Mouse (Mus musculus): ENCODE measurements around the gene 9030612E09Rik. TPM values are rescaled to one million over a fixed set of nuclear protein-coding genes. Genes with fewer than 3 reads are reported as not detected.

The 9030612E09Rik gene
- polyA plus RNA-seq, 1 experiment from 2014 or later, result 2.4 TPM

- Histone ChIP-seq H3K9me3 (ENCODE audit: control insufficient read depth, low read length) (no peaks in the 10 kb centered on the region), H3K27ac (replicated peaks; ENCODE audit: low read depth, low read length) (no peak overlapping the region), H3K27me3 (ENCODE audit: control insufficient read depth, insufficient read depth, low read length) (no peaks in the 10 kb centered on the region), H3K9ac (replicated peaks; ENCODE audit: low read length) (no peak overlapping the region), H3K4me2 (ENCODE audit: low read length) (no peak overlapping the region), H3K4me1 (ENCODE audit: control insufficient read depth, insufficient read depth, low read length) (peaks cover 13% of the 10 kb centered on the region), H3K36me3 (ENCODE audit: control insufficient read depth, insufficient read depth, low read length) (peaks cover 18% of the 10 kb centered on the region), H3K4me3 (replicated peaks; ENCODE audit: low read depth, low read length) (no peak overlapping the region)
- no peak for ATAC-seq (ENCODE audit: low FRiP score, low TSS enrichment)
- WGBS, result 72% methylated on average over 5 of the region's 5 CpGs
- no peak for DNase-seq
Observed at GRCm38 (mm10) chr10:43159333-43159732, 15.2 kb upstream of the 9030612E09Rik start.

GRCm38 (mm10) chr10:43162318-43162717 is 12.2 kb upstream of the 9030612E09Rik start:
- Histone ChIP-seq H3K4me2 (ENCODE audit: low read length) (0 out of 2 replicates have a peak overlapping the region, but pooled peaks have one; percentile 1), H3K4me3 (replicated peaks; ENCODE audit: low read depth, low read length) (no peak overlapping the region), H3K36me3 (ENCODE audit: control insufficient read depth, insufficient read depth, low read length) (peaks cover 18% of the 10 kb centered on the region), H3K4me1 (ENCODE audit: control insufficient read depth, insufficient read depth, low read length) (no peaks in the 10 kb centered on the region; the same call in 1 of the 2 replicates), H3K9ac (replicated peaks; ENCODE audit: low read length) (no peak overlapping the region), H3K27me3 (ENCODE audit: control insufficient read depth, insufficient read depth, low read length) (no peaks in the 10 kb centered on the region), H3K9me3 (ENCODE audit: control insufficient read depth, low read length) (no peaks in the 10 kb centered on the region), H3K27ac (replicated peaks; ENCODE audit: low read depth, low read length) (0 out of 2 replicates have a peak overlapping the region, but pooled peaks have one; percentile 15)
- WGBS, result 44% methylated on average over 12 of the region's 12 CpGs
- ATAC-seq (ENCODE audit: low FRiP score, low TSS enrichment) (0 out of 2 replicates have a peak, but pooled peaks have one; percentile 27), DNase-seq (peak; percentile 67)

GRCm38 (mm10) chr10:43164406-43164805 is 10.1 kb upstream of the 9030612E09Rik start:
- Histone ChIP-seq H3K36me3 (ENCODE audit: control insufficient read depth, insufficient read depth, low read length) (peaks cover 7% of the 10 kb centered on the region), H3K9me3 (ENCODE audit: control insufficient read depth, low read length) (no peaks in the 10 kb centered on the region), H3K27ac (replicated peaks; ENCODE audit: low read depth, low read length) (no peak overlapping the region), H3K9ac (replicated peaks; ENCODE audit: low read length) (no peak overlapping the region), H3K27me3 (ENCODE audit: control insufficient read depth, insufficient read depth, low read length) (no peaks in the 10 kb centered on the region), H3K4me3 (replicated peaks; ENCODE audit: low read depth, low read length) (no peak overlapping the region), H3K4me1 (ENCODE audit: control insufficient read depth, insufficient read depth, low read length) (peaks cover 6% of the 10 kb centered on the region), H3K4me2 (ENCODE audit: low read length) (no peak overlapping the region)
- no peak for DNase-seq
- WGBS, result 93% methylated on average over 2 of the region's 2 CpGs
- no peak for ATAC-seq (ENCODE audit: low FRiP score, low TSS enrichment)

- no peaks in the 10 kb centered on the region for H3K36me3 ChIP-seq (ENCODE audit: control insufficient read depth, insufficient read depth, low read length)
- H3K4me3 ChIP-seq (replicated peaks; ENCODE audit: low read depth, low read length), result no peak overlapping the region
- WGBS, result 91% methylated on average over 1 of the region's 1 CpGs
- ATAC-seq (ENCODE audit: low FRiP score, low TSS enrichment) (no peak), DNase-seq (no peak)
- H3K4me1 ChIP-seq (ENCODE audit: control insufficient read depth, insufficient read depth, low read length), result peaks cover 19% of the 10 kb centered on the region
- H3K27ac ChIP-seq (replicated peaks; ENCODE audit: low read depth, low read length), result no peak overlapping the region
- no peak overlapping the region for H3K4me2 ChIP-seq (ENCODE audit: low read length)
- H3K9ac ChIP-seq (replicated peaks; ENCODE audit: low read length), result no peak overlapping the region
- H3K9me3 ChIP-seq (ENCODE audit: control insufficient read depth, low read length), result no peaks in the 10 kb centered on the region
- H3K27me3 ChIP-seq (ENCODE audit: control insufficient read depth, insufficient read depth, low read length), result no peaks in the 10 kb centered on the region
Observed at GRCm38 (mm10) chr10:43166146-43166545, 8.4 kb upstream of the 9030612E09Rik start.

- no peaks in the 10 kb centered on the region for H3K36me3 ChIP-seq (ENCODE audit: control insufficient read depth, insufficient read depth, low read length)
- 93% methylated on average over 3 of the region's 3 CpGs for WGBS
- H3K4me2 ChIP-seq (ENCODE audit: low read length), result no peak overlapping the region
- no peak overlapping the region for H3K4me3 ChIP-seq (replicated peaks; ENCODE audit: low read depth, low read length)
- DNase-seq (no peak), ATAC-seq (ENCODE audit: low FRiP score, low TSS enrichment) (no peak)
- no peaks in the 10 kb centered on the region for H3K9me3 ChIP-seq (ENCODE audit: control insufficient read depth, low read length)
- H3K27ac ChIP-seq (replicated peaks; ENCODE audit: low read depth, low read length), result no peak overlapping the region
- no peaks in the 10 kb centered on the region for H3K27me3 ChIP-seq (ENCODE audit: control insufficient read depth, insufficient read depth, low read length)
- H3K9ac ChIP-seq (replicated peaks; ENCODE audit: low read length), result no peak overlapping the region
- peaks cover 26% of the 10 kb centered on the region for H3K4me1 ChIP-seq (ENCODE audit: control insufficient read depth, insufficient read depth, low read length)
Observed at GRCm38 (mm10) chr10:43166817-43167216, 7.7 kb upstream of the 9030612E09Rik start.

GRCm38 (mm10) chr10:43168847-43169246 is 5.7 kb upstream of the 9030612E09Rik start:
- Histone ChIP-seq H3K27ac (replicated peaks; ENCODE audit: low read depth, low read length) (no peak overlapping the region), H3K4me2 (ENCODE audit: low read length) (0 out of 2 replicates have a peak overlapping the region, but pooled peaks have one; percentile 18), H3K27me3 (ENCODE audit: control insufficient read depth, insufficient read depth, low read length) (no peaks in the 10 kb centered on the region), H3K9ac (replicated peaks; ENCODE audit: low read length) (no peak overlapping the region), H3K36me3 (ENCODE audit: control insufficient read depth, insufficient read depth, low read length) (no peaks in the 10 kb centered on the region), H3K4me3 (replicated peaks; ENCODE audit: low read depth, low read length) (no peak overlapping the region), H3K4me1 (ENCODE audit: control insufficient read depth, insufficient read depth, low read length) (peaks cover 31% of the 10 kb centered on the region), H3K9me3 (ENCODE audit: control insufficient read depth, low read length) (no peaks in the 10 kb centered on the region)
- DNase-seq, result no peak
- no peak for ATAC-seq (ENCODE audit: low FRiP score, low TSS enrichment)
- WGBS, result 71% methylated on average over 7 of the region's 7 CpGs

- peak overlapping the region; percentile 37; the same call in 1 of the 2 replicates for H3K27ac ChIP-seq (replicated peaks; ENCODE audit: low read depth, low read length)
Observed at GRCm38 (mm10) chr10:43171106-43171505, 3.4 kb upstream of the 9030612E09Rik start.

GRCm38 (mm10) chr10:43172066-43172465 is 2.4 kb upstream of the 9030612E09Rik start:
- H3K4me1 ChIP-seq (ENCODE audit: control insufficient read depth, insufficient read depth, low read length), result peaks cover 36% of the 10 kb centered on the region
- 6% methylated on average over 7 of the region's 7 CpGs for WGBS
- H3K27ac ChIP-seq (replicated peaks; ENCODE audit: low read depth, low read length), result no peak overlapping the region
- peak overlapping the region; percentile 94 for H3K9ac ChIP-seq (replicated peaks; ENCODE audit: low read length)
- H3K27me3 ChIP-seq (ENCODE audit: control insufficient read depth, insufficient read depth, low read length), result no peaks in the 10 kb centered on the region
- no peaks in the 10 kb centered on the region for H3K9me3 ChIP-seq (ENCODE audit: control insufficient read depth, low read length)
- peak; percentile 37 for DNase-seq
- H3K4me3 ChIP-seq (replicated peaks; ENCODE audit: low read depth, low read length), result peak overlapping the region; percentile 90
- ATAC-seq (ENCODE audit: low FRiP score, low TSS enrichment), result no peak
- H3K36me3 ChIP-seq (ENCODE audit: control insufficient read depth, insufficient read depth, low read length), result no peaks in the 10 kb centered on the region
- peak overlapping the region; percentile 92 for H3K4me2 ChIP-seq (ENCODE audit: low read length)

More at GRCm38 (mm10) chr10:43171106-43171505, 3.4 kb upstream of the 9030612E09Rik start:
- Histone ChIP-seq H3K4me2 (ENCODE audit: low read length) (peak overlapping the region; percentile 92), H3K27me3 (ENCODE audit: control insufficient read depth, insufficient read depth, low read length) (no peaks in the 10 kb centered on the region), H3K9ac (replicated peaks; ENCODE audit: low read length) (peak overlapping the region; percentile 47), H3K4me1 (ENCODE audit: control insufficient read depth, insufficient read depth, low read length) (peaks cover 36% of the 10 kb centered on the region), H3K36me3 (ENCODE audit: control insufficient read depth, insufficient read depth, low read length) (no peaks in the 10 kb centered on the region), H3K4me3 (replicated peaks; ENCODE audit: low read depth, low read length) (peak overlapping the region; percentile 90), H3K9me3 (ENCODE audit: control insufficient read depth, low read length) (no peaks in the 10 kb centered on the region)
- 3% methylated on average over 8 of the region's 8 CpGs for WGBS
- ATAC-seq (ENCODE audit: low FRiP score, low TSS enrichment) (no peak), DNase-seq (peak; percentile 24)

- peaks cover 36% of the 10 kb centered on the region for H3K4me1 ChIP-seq (ENCODE audit: control insufficient read depth, insufficient read depth, low read length)
- H3K9ac ChIP-seq (replicated peaks; ENCODE audit: low read length), result peak overlapping the region; percentile 94
- WGBS, result 2% methylated on average over 8 of the region's 8 CpGs
- no peaks in the 10 kb centered on the region for H3K27me3 ChIP-seq (ENCODE audit: control insufficient read depth, insufficient read depth, low read length)
- H3K36me3 ChIP-seq (ENCODE audit: control insufficient read depth, insufficient read depth, low read length), result no peaks in the 10 kb centered on the region
- no peak overlapping the region for H3K27ac ChIP-seq (replicated peaks; ENCODE audit: low read depth, low read length)
- peak overlapping the region; percentile 90 for H3K4me3 ChIP-seq (replicated peaks; ENCODE audit: low read depth, low read length)
- peak overlapping the region; percentile 92 for H3K4me2 ChIP-seq (ENCODE audit: low read length)
- H3K9me3 ChIP-seq (ENCODE audit: control insufficient read depth, low read length), result no peaks in the 10 kb centered on the region
- DNase-seq (peak; percentile 30), ATAC-seq (ENCODE audit: low FRiP score, low TSS enrichment) (no peak)
Observed at GRCm38 (mm10) chr10:43172554-43172953, 1.9 kb upstream of the 9030612E09Rik start.
